Mouse (Mus musculus) kidney, postnatal 10 days (tissue): ENCODE measurements around the gene Tango6.
"Not testable (repeated sequence)": the region's sequence is repeated elsewhere in the genome, so short reads cannot be mapped to it uniquely, and the experiment has no call there.

Experiments
- DNase-seq: peaks from one replicate; pipeline ENCODE4 v3.0.0; 2021; ENCODE audit warnings: mixed read lengths

Tango6 gene

GRCm38 (mm10) chr8:106761867-106762523, 79.1 kb downstream of the Tango6 start:
- DNase-seq: peak; percentile 25

- no peak for DNase-seq
These were observed 81.7 kb downstream of the Tango6 start for GRCm38 (mm10) chr8:106764529-106764928.

GRCm38 (mm10) chr8:106765570-106765969, 82.7 kb downstream of the Tango6 start:
- no peak for DNase-seq

- DNase-seq: peak; percentile 28
These were observed 83.9 kb downstream of the Tango6 start for GRCm38 (mm10) chr8:106766736-106767135.

- DNase-seq: no peak
These were observed 86.4 kb downstream of the Tango6 start for GRCm38 (mm10) chr8:106769147-106769805.

GRCm38 (mm10) chr8:106770596-106771179, 87.8 kb downstream of the Tango6 start:
- DNase-seq: no peak

- no peak for DNase-seq
These were observed 89.2 kb downstream of the Tango6 start for GRCm38 (mm10) chr8:106772094-106772493.

GRCm38 (mm10) chr8:106772501-106772900, 89.6 kb downstream of the Tango6 start:
- DNase-seq: no peak

- no peak for DNase-seq
These were observed 91.9 kb downstream of the Tango6 start for GRCm38 (mm10) chr8:106774567-106775320.

GRCm38 (mm10) chr8:106789623-106790022, 106.8 kb downstream of the Tango6 start:
- no peak for DNase-seq

GRCm38 (mm10) chr8:106794820-106795219, 112.0 kb downstream of the Tango6 start:
- no peak for DNase-seq

GRCm38 (mm10) chr8:106799821-106800220, 117.0 kb downstream of the Tango6 start:
- peak; percentile 33 for DNase-seq

- DNase-seq: no peak
These were observed 118.4 kb downstream of the Tango6 start for GRCm38 (mm10) chr8:106801261-106801660.

GRCm38 (mm10) chr8:106802384-106803137, 119.7 kb downstream of the Tango6 start:
- DNase-seq: not testable (repeated sequence)

- DNase-seq: no peak
These were observed 123.0 kb downstream of the Tango6 start for GRCm38 (mm10) chr8:106805859-106806258.

GRCm38 (mm10) chr8:106807461-106807860, 124.6 kb downstream of the Tango6 start:
- no peak for DNase-seq

- no peak for DNase-seq
These were observed 126.9 kb downstream of the Tango6 start for GRCm38 (mm10) chr8:106809726-106810125.

- no peak for DNase-seq
These were observed 127.5 kb downstream of the Tango6 start for GRCm38 (mm10) chr8:106810406-106810805.

- no peak for DNase-seq
These were observed 129.7 kb downstream of the Tango6 start for GRCm38 (mm10) chr8:106812560-106812959.

- peak; percentile 51 for DNase-seq
These were observed 133.7 kb downstream of the Tango6 start for GRCm38 (mm10) chr8:106816431-106817170.

GRCm38 (mm10) chr8:106817171-106817545, 134.3 kb downstream of the Tango6 start:
- no peak for DNase-seq
